Mouse (Mus musculus) forebrain, embryonic 12.5 days (tissue): ENCODE results near the gene Tmem160. TPM values are rescaled to one million over a fixed set of nuclear protein-coding genes. Genes with fewer than 3 reads are reported as not detected.

Experiments
- ATAC-seq: fragments of 200-750 bp; cut with Nextera tagmentation; 2 replicates; pipeline ENCODE4 v1.8.0; 2017; ENCODE audit warnings: moderate TSS enrichment; ENCODE audit not compliant: low FRiP score
- H3K27ac ChIP-seq: fragments of 300-500 bp; sonication (generic); 2 replicates; pipeline ENCODE4 v1.5.1; 2016; ENCODE audit warnings: mild to moderate bottlenecking
- H3K27me3 ChIP-seq: fragments of 300-500 bp; sonication (generic); 2 replicates; pipeline ENCODE4 v1.6.1; 2016; ENCODE audit warnings: mild to moderate bottlenecking
- H3K36me3 ChIP-seq: fragments of 300-500 bp; sonication (generic); replicated peaks from 2 replicates; pipeline ENCODE4 v1.6.1; 2016; ENCODE audit warnings: mild to moderate bottlenecking
- H3K4me1 ChIP-seq: fragments of 300-500 bp; sonication (generic); 2 replicates; pipeline ENCODE4 v1.6.1; 2016
- H3K4me2 ChIP-seq: fragments of 300-500 bp; sonication (generic); 2 replicates; pipeline ENCODE4 v1.6.1; 2016; ENCODE audit warnings: mild to moderate bottlenecking, moderate library complexity
- H3K4me3 ChIP-seq: fragments of 300-500 bp; sonication (generic); replicated peaks from 2 replicates; pipeline ENCODE4 v1.5.1; 2016; ENCODE audit warnings: mild to moderate bottlenecking
- H3K9ac ChIP-seq: fragments of 300-500 bp; sonication (generic); 2 replicates; pipeline ENCODE4 v1.6.1; 2016; ENCODE audit warnings: mild to moderate bottlenecking
- H3K9me3 ChIP-seq: fragments of 300-500 bp; sonication (generic); 2 replicates; pipeline ENCODE4 v1.6.1; 2016
- WGBS: fragments of 180-500 bp; shearing (Covaris S2); methylation state at CpG from one replicate; pipeline ENCODE4 v1.1.7; 2016; 5-methylcytosine and 5-hydroxymethylcytosine counted together
- polyA plus RNA-seq: library from polyadenylated mRNA; unstranded; fragments of >200 nt; fragmentation: Nextera tagmentation; extraction: Ambion mirVana; gene quantifications from 2 replicates; pipeline ENCODE4 v1.2.1, GENCODE M21; 2016

Gene Tmem160
- polyA plus RNA-seq, 1 experiment from 2014 or later = 53.1 TPM

GRCm38 (mm10) chr7:16455016-16455415 lies 2.4 kb downstream of the Tmem160 start:
- no peak for ATAC-seq
- H3K9ac ChIP-seq = no peak overlapping the region
- no peak overlapping the region for H3K4me2 ChIP-seq
- H3K27ac ChIP-seq = no peak overlapping the region
- H3K9me3 ChIP-seq = no peaks in the 10 kb centered on the region
- H3K4me3 ChIP-seq = no peak overlapping the region
- H3K27me3 ChIP-seq = 0 out of 2 replicates have a peak, but pooled peaks cover 6% of the 10 kb centered on the region
- WGBS = 96% methylated on average over 14 of the region's 14 CpGs
- peaks cover 10% of the 10 kb centered on the region for H3K4me1 ChIP-seq
- peaks cover 17% of the 10 kb centered on the region; the same call in 1 of the 2 replicates for H3K36me3 ChIP-seq

GRCm38 (mm10) chr7:16456289-16456688 lies 3.7 kb downstream of the Tmem160 start:
- no peak for ATAC-seq
- Histone ChIP-seq H3K9me3 (no peaks in the 10 kb centered on the region), H3K27me3 (peaks cover 7% of the 10 kb centered on the region; the same call in 1 of the 2 replicates), H3K36me3 (peaks cover 17% of the 10 kb centered on the region; the same call in 1 of the 2 replicates), H3K27ac (no peak overlapping the region), H3K9ac (no peak overlapping the region), H3K4me1 (peaks cover 10% of the 10 kb centered on the region), H3K4me2 (no peak overlapping the region), H3K4me3 (no peak overlapping the region)
- WGBS = 90% methylated on average over 5 of the region's 5 CpGs

DNA sequence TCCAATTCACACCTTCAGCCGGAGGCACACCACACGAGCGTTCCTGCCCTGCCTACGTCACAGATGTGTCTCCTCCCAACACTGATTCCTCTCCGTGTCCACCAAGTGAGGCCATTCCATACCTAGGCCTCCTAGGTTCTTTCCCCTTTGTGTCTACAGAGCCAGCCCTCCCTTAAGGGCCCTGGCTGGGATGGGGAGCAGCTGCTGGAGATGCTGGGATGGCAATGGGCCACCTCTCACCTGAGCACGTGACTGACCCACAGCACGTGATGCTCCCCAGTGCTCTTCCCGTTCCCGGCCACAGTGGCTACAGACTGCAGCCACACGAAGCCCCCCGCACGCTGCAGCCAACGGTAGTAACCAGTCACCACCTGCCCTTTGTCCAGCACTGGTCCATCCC lies 8.0 kb downstream of the Tmem160 start:
- H3K27ac ChIP-seq = no peak overlapping the region
- H3K9ac ChIP-seq = no peak overlapping the region
- H3K4me1 ChIP-seq = no peaks in the 10 kb centered on the region
- no peaks in the 10 kb centered on the region for H3K9me3 ChIP-seq
- no peak overlapping the region for H3K4me3 ChIP-seq
- peak; percentile 27; the same call in 1 of the 2 replicates for ATAC-seq
- no peak overlapping the region for H3K4me2 ChIP-seq
- H3K36me3 ChIP-seq = peaks cover 15% of the 10 kb centered on the region; the same call in 1 of the 2 replicates
- peaks cover 28% of the 10 kb centered on the region for H3K27me3 ChIP-seq
- WGBS = 76% methylated on average over 13 of the region's 13 CpGs

DNA sequence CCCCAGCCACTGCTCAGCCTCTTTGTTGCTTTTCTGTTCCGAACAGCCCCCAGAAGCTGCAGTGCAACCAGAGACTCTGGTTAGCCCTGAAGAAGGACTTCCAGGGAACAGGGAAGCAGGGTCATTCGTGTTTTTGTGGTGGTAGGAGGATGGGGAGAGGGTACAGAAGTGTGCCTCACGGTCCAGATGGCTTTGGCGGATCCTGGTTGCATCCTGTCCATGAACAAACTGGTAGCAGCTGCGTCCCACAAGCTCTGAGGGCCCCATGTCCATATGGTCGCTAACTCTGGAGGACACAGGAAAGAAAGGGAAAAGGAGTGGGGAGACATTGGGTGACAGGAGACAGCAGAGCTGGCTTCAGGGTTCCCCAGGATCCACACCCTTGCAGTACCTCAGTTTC lies 8.6 kb downstream of the Tmem160 start:
- H3K4me1 ChIP-seq = no peaks in the 10 kb centered on the region
- H3K9ac ChIP-seq = no peak overlapping the region
- no peak overlapping the region for H3K27ac ChIP-seq
- 0 out of 2 replicates have a peak, but pooled peaks cover 9% of the 10 kb centered on the region for H3K36me3 ChIP-seq
- H3K4me3 ChIP-seq = no peak overlapping the region
- no peak overlapping the region for H3K4me2 ChIP-seq
- H3K27me3 ChIP-seq = peaks cover 32% of the 10 kb centered on the region
- H3K9me3 ChIP-seq = no peaks in the 10 kb centered on the region
- WGBS = 54% methylated on average over 6 of the region's 6 CpGs
- no peak for ATAC-seq

- Histone ChIP-seq H3K27ac (no peak overlapping the region), H3K36me3 (0 out of 2 replicates have a peak, but pooled peaks cover 3% of the 10 kb centered on the region), H3K4me2 (no peak overlapping the region), H3K4me3 (no peak overlapping the region), H3K9ac (no peak overlapping the region), H3K27me3 (peaks cover 37% of the 10 kb centered on the region), H3K9me3 (no peaks in the 10 kb centered on the region), H3K4me1 (no peaks in the 10 kb centered on the region)
- no peak for ATAC-seq
- WGBS = 86% methylated on average over 6 of the region's 6 CpGs
Measured at GRCm38 (mm10) chr7:16461705-16462104, 9.1 kb downstream of the Tmem160 start.

- 1% methylated on average over 14 of the region's 14 CpGs for WGBS
- H3K27me3 ChIP-seq = peaks cover 40% of the 10 kb centered on the region
- no peak overlapping the region for H3K4me3 ChIP-seq
- no peak overlapping the region for H3K9ac ChIP-seq
- peak; percentile 8; the same call in 1 of the 2 replicates for ATAC-seq
- peaks cover 6% of the 10 kb centered on the region; the same call in 1 of the 2 replicates for H3K4me1 ChIP-seq
- H3K36me3 ChIP-seq = no peaks in the 10 kb centered on the region
- H3K4me2 ChIP-seq = no peak overlapping the region
- no peaks in the 10 kb centered on the region for H3K9me3 ChIP-seq
- no peak overlapping the region for H3K27ac ChIP-seq
Measured at GRCm38 (mm10) chr7:16463214-16463613, 10.6 kb downstream of the Tmem160 start.

- WGBS = 18% methylated on average over 8 of the region's 8 CpGs
- ATAC-seq = 0 out of 2 replicates have a peak, but pooled peaks have one; percentile 9
- H3K9me3 ChIP-seq = no peaks in the 10 kb centered on the region
- no peak overlapping the region for H3K9ac ChIP-seq
- no peak overlapping the region for H3K27ac ChIP-seq
- H3K4me3 ChIP-seq = no peak overlapping the region
- H3K27me3 ChIP-seq = peaks cover 60% of the 10 kb centered on the region
- no peaks in the 10 kb centered on the region for H3K36me3 ChIP-seq
- no peak overlapping the region for H3K4me2 ChIP-seq
- peaks cover 9% of the 10 kb centered on the region; the same call in 1 of the 2 replicates for H3K4me1 ChIP-seq
Measured at GRCm38 (mm10) chr7:16465160-16465559, 12.6 kb downstream of the Tmem160 start.

DNA sequence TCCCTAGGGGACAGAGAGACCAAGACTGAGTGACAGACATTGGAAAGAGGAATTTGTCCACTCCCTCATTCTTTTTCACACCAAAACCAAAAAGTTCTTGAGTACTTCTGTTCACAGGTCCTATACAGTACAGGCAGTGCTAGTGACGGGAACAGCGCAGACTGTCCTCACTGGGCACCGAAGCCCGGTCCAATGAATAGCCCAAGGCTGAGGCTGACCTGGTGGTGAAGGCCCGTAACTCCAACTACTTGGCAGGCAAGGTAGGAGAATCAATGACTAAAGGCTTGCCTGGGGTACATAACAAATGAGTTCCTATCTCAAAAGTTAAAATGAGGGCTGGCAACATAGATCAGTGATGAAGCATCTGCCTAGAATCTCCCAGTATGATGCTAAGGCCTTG lies 13.0 kb downstream of the Tmem160 start:
- Histone ChIP-seq H3K9ac (no peak overlapping the region), H3K27ac (no peak overlapping the region), H3K27me3 (peaks cover 60% of the 10 kb centered on the region), H3K36me3 (no peaks in the 10 kb centered on the region), H3K9me3 (no peaks in the 10 kb centered on the region), H3K4me2 (no peak overlapping the region), H3K4me1 (peaks cover 9% of the 10 kb centered on the region; the same call in 1 of the 2 replicates), H3K4me3 (no peak overlapping the region)
- WGBS = 93% methylated on average over 5 of the region's 5 CpGs
- ATAC-seq = no peak

GRCm38 (mm10) chr7:16466565-16466964 lies 14.0 kb downstream of the Tmem160 start:
- no peak overlapping the region for H3K27ac ChIP-seq
- H3K4me3 ChIP-seq = no peak overlapping the region
- 74% methylated on average over 4 of the region's 4 CpGs for WGBS
- H3K27me3 ChIP-seq = peaks cover 64% of the 10 kb centered on the region
- H3K9me3 ChIP-seq = no peaks in the 10 kb centered on the region
- ATAC-seq = no peak
- H3K4me1 ChIP-seq = peaks cover 9% of the 10 kb centered on the region; the same call in 1 of the 2 replicates
- no peak overlapping the region for H3K4me2 ChIP-seq
- no peak overlapping the region for H3K9ac ChIP-seq
- H3K36me3 ChIP-seq = no peaks in the 10 kb centered on the region

- Histone ChIP-seq H3K9me3 (no peaks in the 10 kb centered on the region), H3K4me3 (no peak overlapping the region), H3K36me3 (no peaks in the 10 kb centered on the region), H3K27ac (0 out of 2 replicates have a peak overlapping the region, but pooled peaks have one; percentile 4), H3K4me1 (peaks cover 15% of the 10 kb centered on the region), H3K9ac (no peak overlapping the region), H3K27me3 (peaks cover 76% of the 10 kb centered on the region), H3K4me2 (no peak overlapping the region)
- ATAC-seq = peak; percentile 49; the same call in 1 of the 2 replicates
- WGBS = 7% methylated on average over 5 of the region's 5 CpGs
Measured at GRCm38 (mm10) chr7:16468115-16468514, 15.5 kb downstream of the Tmem160 start.

- Histone ChIP-seq H3K4me3 (no peak overlapping the region), H3K27me3 (peaks cover 86% of the 10 kb centered on the region), H3K4me1 (peaks cover 33% of the 10 kb centered on the region), H3K9me3 (no peaks in the 10 kb centered on the region), H3K27ac (no peak overlapping the region), H3K36me3 (no peaks in the 10 kb centered on the region), H3K9ac (no peak overlapping the region), H3K4me2 (no peak overlapping the region)
- ATAC-seq = no peak
- WGBS = 41% methylated on average over 9 of the region's 9 CpGs
Measured at GRCm38 (mm10) chr7:16471549-16471948, 19.0 kb downstream of the Tmem160 start.

- H3K27me3 ChIP-seq = peaks cover 92% of the 10 kb centered on the region
- peak overlapping the region; percentile 35 for H3K4me2 ChIP-seq
- peaks cover 36% of the 10 kb centered on the region for H3K4me1 ChIP-seq
- H3K9me3 ChIP-seq = no peaks in the 10 kb centered on the region
- no peaks in the 10 kb centered on the region for H3K36me3 ChIP-seq
- no peak overlapping the region for H3K27ac ChIP-seq
- H3K4me3 ChIP-seq = no peak overlapping the region
- under 1% methylated on average over 17 of the region's 17 CpGs for WGBS
- peak; percentile 67 for ATAC-seq
- H3K9ac ChIP-seq = no peak overlapping the region
Measured at GRCm38 (mm10) chr7:16472116-16472709, 19.6 kb downstream of the Tmem160 start.

DNA sequence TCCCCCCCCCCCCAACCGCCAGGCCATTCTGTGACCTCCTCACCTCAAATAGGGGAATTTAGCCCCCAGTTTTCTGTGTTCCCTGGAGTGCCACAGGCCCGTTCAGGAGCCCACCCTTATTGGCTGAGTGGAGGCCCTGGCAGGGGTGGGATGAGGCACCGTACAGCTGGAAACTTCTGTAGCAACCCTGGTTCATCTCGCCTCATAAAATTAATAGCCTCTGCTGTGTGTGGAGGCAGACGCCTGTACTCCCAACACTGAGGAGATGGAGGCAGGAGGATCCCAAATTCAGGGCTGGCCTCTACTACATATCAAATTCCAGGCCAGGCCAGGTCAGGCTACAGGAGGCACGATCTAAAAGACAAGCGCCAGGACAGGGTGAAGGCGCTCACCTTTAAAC lies 21.3 kb downstream of the Tmem160 start:
- no peaks in the 10 kb centered on the region for H3K9me3 ChIP-seq
- no peak for ATAC-seq

More for the DNA sequence above, 21.3 kb downstream of the Tmem160 start:
- H3K4me3 ChIP-seq = no peak overlapping the region
- H3K4me1 ChIP-seq = peaks cover 27% of the 10 kb centered on the region
- no peak overlapping the region for H3K9ac ChIP-seq
- H3K4me2 ChIP-seq = no peak overlapping the region
- no peak overlapping the region for H3K27ac ChIP-seq
- no peaks in the 10 kb centered on the region for H3K36me3 ChIP-seq
- WGBS = 56% methylated on average over 8 of the region's 8 CpGs
- peaks cover 96% of the 10 kb centered on the region for H3K27me3 ChIP-seq
